Mouse (Mus musculus): ENCODE results near the gene Slc4a1.
"Not testable (repeated sequence)": the region's sequence is repeated elsewhere in the genome, so short reads cannot be mapped to it uniquely, and the experiment has no call there.

Gene Slc4a1

DNA sequence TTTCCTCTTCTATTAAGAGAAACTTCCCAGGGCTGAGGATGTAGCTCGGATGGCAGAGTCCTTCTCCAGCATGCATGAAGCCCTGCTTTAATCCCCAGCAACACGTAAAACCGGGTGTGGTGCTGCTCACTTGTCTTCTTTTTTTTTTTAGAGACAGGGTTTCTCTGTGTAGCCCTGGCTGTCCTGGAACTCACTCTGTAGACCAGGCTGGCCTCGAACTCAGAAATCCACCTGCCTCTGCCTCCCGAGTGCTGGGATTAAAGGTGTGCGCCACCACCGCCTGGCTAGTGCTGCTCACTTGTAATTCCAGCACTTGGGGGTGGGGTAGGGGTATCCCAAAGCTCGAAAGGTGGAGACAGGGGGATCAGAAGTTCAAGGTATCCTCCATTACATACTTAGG lies at the start of gene Slc4a1:
Gene Slc4a1, minus strand, starts transcription at position 101 of the 400 bp plus-strand sequence.
- DNase-seq (ENCODE audit: low read depth), result not testable (repeated sequence)

DNA sequence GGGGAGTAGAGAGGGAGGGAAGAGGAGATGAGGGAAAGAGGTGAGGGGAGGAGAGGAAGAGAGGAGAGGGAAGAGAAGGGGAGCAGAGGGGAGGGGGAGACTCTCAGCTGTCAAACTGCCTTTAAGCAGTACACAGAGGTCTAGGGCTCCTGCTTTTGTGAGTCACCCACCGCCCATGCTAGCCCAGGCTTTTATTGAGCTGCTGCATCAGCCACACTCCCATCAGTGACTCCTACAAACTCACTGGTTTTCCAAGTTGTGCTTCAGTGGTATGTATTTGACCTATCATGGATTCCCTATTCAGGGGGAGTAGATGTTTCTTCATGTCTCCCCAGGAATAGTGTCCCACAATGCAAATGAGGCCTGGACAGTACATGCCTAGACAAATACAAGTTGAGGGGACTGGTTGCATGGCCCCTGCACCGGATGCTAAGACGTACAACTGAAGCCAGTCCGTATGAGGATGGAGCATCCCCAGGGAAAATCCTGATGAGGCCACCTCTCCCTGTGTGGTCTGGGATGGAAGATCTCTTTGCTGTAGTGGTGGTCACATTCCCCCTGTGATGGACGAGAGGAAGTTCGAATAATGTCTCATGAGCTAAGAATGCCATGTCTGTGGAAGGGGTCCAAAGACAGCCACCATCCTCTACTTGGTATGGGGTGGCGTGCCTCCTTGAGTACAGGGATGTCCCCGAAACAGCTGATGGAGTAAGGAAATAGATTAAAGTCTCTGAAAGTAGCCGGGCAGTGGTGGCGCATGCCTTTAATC lies 49.2 kb upstream of the Slc4a1 start:
- DNase-seq (ENCODE audit: low read depth), result no peak

DNA sequence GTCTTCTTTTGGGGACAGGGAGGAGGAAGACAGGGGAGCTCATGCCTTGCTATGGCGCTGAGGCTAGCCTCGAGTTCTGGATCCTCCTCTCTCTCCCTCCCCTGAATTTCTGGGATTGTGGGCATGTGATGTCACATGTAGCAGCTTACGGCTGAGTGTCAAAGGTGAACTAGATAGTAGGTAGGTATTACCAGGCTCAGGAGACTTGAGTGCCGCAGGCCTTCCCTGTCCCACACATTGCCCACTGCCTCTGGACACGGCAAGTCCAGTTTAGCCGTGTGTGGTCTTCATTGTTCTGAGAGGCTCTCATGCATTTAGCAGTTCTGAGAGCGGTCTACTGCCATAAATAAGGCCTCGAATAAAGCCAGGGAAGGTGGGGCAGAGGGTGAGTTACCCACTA lies 47.1 kb upstream of the Slc4a1 start:
- no peak for DNase-seq (ENCODE audit: low read depth)

DNA sequence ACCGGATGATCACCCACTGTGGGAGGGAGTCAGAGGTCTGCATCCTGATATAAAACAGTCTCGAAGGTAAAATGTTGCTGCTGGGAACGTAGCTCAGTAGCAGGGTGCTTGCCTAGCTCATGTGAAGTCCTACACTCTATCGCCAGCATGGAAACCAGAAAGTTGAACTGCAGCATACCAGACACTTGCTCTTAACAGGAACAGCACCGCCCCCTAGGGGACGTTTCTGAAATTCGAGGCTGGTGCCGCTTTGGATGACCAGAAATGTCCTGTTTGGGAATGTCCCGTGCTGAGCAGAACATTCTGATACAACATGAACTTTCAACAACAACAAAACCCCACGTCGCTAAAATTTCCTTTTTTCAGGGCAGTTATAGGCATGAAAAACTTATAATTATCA lies 45.7 kb upstream of the Slc4a1 start:
- DNase-seq (ENCODE audit: low read depth), result peak; percentile 71

DNA sequence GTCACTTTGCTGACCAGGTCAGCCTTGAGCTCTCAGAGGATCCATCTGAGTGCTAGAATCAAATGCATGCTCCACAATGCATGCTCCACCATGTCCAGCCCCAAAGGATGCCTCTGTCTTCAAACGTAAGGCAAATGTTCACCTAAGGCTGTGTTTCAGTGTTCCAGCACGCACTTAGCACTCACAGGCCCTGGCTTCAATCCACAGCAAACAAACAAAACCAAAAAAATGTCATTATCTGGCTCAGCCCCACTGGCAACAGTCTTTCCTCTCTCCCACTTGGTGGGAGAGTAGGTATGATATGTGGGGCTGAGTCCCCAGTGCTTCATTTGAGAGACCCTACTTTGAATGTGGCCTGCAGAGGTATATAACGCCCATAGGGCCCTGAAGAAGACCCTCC lies 45.1 kb upstream of the Slc4a1 start:
- no peak for DNase-seq (ENCODE audit: low read depth)

DNA sequence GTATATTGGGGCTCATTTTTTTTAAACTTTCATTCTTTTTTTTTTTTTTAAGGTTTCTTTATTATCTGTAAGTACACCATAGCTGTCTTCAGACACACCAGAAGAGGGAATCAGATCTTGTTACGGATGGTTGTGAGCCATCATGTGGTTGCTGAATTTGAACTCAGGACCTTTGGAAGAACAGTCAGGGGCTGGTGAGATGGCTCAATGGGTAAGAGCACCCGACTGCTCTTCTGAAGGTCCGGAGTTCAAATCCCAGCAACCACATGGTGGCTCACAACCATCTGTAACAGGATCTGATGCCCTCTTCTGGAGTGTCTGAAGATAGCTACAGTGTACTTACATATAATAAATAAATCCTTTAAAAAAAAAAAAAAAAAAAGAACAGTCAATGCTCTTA lies 44.3 kb upstream of the Slc4a1 start:
- not testable (repeated sequence) for DNase-seq (ENCODE audit: low read depth)

DNA sequence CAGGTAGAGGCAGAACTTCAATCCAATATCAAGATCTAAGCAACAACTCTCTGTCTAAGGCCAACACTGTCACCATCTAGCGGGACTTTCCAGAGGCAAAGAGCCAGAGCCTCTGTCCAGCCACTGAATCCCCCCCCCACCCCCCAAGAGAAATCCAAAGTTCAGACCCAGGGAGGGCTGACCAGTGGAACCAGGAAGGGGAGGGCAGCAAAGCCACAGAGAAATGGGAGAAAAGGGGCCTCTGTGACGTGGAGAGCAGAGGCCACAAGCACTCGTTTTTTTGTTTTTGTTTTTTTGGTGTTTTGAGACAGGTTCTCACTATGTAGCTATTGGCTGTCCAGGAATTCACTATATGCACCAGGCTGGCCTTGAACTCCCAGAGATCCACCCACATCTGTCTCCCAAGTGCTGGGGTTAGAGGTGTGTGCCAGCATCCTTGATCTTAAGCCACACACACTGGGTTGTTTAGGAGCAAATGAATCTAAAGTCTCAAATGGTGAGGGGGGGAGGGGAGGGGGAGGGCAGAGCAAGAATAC lies 43.9 kb upstream of the Slc4a1 start:
- DNase-seq (ENCODE audit: low read depth), result no peak

DNA sequence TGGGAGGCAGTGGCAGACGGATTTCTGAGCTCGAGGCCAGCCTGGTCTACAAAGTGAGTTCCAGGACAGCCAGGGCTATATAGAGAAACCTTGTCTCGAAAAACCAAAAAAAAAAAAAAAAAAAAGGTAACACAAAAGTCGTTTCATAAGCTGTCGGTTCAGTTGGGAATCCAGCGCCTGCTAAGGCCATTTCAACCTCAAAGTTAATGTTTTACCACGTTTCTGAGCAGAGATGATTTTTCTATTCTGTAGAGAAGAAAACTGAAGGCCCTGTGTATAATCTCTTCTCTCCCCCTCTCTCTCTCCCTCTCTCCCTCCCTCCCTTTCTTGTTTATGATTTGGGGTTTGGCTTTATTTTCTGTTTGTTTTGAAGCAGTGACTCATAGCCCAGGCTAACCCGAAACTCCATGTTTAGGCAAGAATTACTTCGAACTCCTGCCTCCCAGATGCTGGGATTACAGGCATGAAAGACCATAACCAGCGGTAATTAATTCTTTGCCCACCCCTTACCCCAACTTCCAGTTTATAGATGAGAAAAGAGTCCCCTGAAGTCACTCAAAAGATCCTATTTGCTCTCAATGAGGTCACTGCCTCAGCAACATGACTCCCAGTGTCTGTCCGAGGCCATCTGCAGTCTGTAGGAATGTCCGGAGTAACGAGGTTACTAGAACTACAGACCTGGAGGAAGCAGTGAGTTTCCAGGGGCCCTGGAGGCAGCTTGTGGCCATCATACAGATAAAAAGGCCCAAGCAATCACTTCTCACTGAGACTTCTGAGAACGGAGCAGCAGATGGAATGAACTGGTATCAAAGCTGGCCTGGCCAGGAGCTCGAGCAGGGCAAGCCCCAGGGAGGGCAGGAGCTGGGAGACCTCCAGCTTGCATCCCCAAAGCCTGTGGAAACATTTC lies 43.1 kb upstream of the Slc4a1 start:
- DNase-seq (ENCODE audit: low read depth), result no peak

DNA sequence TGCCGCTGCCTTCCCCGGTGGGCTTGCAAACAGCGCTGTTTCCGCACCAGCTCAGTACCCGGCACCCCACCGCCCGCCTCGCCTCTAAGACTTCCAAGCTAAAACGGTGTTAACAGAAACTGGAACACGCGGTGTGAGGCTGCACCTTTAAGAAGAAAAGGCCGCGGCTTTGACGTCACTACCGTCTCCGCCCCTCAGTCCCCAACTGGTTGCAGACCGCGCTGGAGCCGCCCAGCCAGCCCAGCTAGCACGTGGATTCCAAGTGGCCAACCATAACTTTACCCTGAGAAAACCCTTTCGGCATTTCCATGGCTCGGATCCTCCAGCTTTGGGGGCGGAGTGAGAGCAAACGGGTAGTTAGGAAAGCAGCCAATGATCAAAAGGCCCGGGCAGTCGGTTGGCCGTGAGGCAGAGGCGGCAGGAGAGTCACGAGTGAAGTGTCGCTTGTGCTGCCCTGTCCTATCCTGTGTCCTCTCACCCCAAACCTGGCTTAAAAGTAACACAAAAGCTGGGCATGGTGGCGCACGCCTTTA lies 42.4 kb upstream of the Slc4a1 start:
- peak; percentile 98 for DNase-seq (ENCODE audit: low read depth)

DNA sequence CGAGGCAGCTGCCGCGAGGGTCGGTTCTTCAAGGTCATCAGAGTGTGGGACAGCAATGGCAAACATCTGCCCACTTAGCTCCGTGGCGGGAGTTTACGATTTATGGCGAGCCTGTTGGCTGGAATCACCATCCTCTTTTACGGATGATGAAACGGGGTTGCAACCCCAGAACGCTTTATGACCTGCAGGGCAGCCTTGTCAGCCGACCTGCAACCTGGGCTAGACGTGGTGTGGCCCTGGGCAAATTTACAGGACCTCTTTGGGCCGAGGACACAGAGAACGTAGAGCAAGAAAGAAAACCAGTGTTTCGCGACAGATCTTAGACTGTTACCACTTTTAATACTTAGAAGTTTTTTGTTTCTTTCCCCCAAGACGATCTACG lies 41.8 kb upstream of the Slc4a1 start, which contains the start of gene Slc25a39:
Gene Slc25a39, minus strand, starts transcription at position 113 of the 382 bp plus-strand sequence.
- peak; percentile 36 for DNase-seq (ENCODE audit: low read depth)

DNA sequence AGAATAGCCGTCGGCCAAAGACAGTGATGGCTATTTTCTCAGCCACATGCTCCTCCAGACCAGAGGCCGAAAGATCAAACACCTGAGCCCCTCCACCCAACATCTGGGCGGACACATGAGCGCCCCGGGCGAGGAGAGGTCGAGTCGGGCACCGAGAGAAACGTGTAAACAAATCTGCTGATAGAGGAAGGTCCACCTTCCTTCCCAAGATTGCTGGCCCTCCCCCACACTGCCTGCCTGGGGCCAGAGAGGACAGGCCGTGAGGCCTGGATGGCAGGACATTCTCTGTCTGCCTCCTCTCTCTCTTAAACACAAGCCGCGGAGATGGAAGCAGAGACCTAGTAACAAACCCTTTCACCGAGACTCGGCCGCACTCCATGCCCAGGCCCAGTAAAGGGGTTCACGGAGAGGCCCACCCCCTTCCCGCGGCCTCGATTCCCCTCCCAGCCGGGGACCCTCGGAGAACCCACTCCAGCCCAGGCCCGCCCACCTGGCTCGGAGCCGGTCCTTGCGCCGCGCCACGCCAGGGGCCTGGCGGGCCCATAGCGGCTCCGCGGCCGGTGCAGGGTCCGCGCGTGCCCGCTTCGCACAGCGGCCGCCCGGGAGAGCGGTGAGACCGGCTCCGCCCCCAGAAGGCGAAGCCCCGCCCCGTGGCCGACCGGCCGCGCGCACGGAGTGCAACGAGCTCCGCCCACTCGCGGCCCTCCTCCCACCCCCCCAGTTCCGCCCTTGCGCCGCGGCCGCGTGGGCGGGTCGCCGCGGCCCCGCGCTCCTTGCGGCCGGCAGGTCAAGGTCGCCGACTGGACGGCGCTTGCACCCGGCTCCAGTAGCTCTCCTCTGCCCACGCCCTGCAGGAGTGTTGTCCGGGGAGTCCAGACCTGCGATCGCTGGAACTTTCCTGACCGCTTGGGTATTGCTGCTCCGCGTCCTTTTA lies 41.2 kb upstream of the Slc4a1 start:
- DNase-seq (ENCODE audit: low read depth), result peak; percentile 65

DNA sequence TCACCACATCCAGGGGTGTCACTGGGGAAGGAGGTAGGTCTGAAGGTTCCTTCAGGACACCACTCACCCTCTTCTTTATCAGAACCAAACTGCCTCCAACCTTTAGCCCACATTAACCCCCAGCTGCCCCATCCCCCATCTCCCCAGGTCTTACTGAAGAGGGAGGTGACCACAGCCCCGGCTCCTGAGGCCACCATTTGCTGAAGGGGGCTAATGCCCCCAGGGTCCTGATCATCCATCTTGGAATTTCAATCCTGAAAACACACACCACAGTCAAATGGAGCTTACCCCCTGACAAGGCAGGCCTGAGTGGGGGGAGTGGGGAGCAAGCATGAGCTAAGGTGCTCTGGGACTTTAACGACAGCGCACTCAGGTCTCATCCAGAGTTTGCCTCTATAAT lies 40.4 kb upstream of the Slc4a1 start:
- no peak for DNase-seq (ENCODE audit: low read depth)

DNA sequence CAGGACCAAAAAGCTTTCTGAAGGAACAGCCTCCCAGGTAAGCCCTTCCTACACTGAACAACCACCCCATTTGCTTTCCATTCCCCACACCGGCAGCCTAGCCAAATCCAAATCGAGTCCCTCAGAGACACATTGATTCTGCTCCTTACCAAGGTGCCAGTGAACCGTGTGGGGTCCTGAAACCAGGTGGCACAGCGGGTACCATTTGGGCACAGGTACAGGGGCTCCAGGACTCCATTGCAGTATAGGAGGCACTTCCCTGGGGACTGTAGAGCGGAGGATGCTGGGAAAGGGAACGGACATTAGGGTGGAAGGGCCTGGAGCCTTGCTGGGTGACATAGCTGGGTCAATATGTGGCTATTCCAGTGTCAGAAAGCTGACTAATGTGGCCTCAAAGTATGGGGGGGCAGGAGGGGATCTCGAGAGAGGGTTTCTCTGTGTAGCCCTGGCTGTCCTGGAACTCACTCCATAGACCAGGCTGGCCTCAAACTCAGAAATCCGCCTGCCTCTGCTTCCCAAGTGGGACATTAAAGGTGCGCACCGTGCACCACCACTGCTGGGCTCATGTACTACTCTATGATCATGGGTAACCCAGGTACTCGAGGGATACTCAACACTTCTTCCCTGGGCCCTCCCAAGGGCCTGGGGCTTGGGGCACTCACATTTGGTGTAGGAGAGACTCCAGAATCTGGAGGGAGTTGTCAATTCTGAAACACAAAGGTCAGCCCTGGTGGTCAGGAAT lies 39.7 kb upstream of the Slc4a1 start:
- no peak for DNase-seq (ENCODE audit: low read depth)

DNA sequence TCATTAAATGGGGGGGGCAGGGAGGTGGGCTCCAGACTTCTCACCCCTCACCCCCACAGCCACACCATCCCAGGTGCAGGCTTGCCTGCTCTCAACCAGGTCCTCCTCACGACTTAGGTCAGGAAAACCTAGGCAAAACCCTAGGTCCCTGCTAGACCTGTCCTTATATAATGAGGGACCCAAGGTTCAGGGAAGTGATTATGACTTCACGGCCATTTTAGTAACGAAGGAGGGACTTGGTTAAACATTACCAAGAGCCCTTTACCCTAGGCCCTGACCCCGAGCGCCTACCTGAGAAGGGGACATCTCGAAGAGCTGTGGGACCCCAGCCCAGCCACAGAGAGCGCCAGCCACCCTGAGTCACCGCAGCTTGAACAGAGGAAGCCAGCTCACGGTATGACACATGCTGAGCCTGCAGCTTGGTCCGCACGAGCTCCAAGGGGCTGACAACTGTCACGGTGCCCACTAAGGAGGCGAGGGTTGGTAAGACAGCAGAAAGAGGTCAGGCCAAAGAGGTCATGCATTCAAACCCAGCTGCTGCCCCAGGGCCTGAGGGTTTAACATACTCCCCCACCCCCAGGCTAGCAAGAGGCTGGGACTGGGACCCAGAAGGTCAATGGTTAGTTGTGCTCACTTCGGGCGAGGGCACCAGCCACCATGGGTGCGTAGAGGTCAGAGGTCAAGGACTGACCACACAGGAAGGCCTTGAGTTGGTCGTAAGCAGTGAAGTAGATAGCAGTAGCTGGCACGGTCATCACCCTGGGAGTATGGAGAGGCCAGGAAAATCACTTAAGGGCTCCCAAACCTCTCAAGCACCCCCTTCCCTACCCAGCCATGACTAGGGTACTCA lies 38.4 kb upstream of the Slc4a1 start:
- DNase-seq (ENCODE audit: low read depth), result no peak

DNA sequence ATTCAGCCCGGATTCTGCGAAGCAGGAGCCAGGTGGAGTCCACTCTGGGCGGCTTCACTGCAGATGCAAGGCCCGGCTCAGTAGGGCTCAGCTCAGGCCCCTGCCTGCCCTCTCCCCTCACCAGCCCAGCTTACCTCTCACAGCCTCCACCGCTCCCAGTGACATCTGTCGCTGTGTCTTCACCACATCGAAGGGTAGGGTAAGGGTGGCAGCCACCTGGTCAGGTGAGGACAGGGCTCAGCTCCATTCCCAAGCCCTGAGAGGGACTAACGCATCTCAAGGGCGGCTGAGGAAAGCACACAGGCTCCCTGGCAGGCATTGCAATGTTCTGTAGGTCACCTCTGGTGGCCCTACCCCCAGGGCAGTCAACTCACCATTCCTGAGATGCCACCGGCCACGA lies 37.7 kb upstream of the Slc4a1 start:
- DNase-seq (ENCODE audit: low read depth), result no peak

DNA sequence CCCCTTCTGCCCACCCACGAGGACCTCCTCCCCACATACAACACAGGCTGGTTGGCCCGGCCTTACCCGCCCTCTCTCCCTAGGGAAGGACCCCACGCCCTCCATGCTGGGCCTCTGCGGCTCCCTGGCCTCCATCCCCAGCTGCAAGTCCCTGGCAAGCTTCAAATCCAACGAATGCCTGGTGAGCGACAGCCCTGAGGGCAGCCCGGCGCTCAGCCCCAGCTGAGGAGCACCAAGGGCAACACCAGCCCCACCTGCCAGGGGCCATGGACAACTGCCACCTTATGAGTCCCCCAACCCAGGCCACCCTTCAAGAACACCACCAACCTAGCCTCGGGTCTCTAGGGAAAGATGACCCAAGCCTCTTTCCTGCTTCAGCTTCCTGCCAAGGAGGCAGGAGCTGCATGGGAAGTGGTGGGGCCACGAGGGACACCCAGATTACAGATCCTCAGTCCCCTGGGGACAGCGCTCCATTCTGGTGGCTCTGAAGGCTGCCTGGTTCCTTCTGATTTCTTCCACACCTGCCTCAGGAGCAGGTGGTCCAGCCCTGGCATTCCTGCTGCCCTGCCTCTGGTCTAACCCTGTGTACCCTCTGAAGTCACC lies 36.0 kb upstream of the Slc4a1 start:
- DNase-seq (ENCODE audit: low read depth), result no peak

DNA sequence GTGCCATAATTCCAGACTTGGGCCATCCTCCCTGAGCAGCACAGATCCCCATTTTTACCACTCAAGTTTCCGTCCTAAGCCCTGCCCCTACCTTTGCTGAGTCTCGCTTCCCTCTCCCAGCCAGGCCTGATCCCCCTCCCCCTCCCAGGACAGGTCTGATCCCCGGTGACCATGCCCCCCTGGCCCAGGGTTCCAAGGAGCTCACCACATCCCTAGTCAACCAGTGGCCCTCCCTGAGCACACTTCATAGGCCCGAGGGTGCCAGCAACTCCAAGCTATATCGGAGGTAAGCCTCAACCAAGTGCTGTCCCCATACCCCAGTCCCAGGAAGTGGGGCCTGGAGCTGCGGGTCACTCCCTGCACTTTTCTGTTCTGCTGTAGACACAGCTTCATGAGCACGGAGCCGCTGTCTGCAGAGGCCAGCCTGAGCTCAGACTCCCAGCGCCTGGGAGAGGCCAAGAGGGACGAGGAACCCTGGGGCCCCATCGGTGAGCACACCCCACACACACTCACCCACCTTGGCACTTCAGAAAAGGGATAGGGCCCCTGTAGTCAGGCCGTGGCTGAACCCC lies 34.6 kb upstream of the Slc4a1 start:
- no peak for DNase-seq (ENCODE audit: low read depth)

DNA sequence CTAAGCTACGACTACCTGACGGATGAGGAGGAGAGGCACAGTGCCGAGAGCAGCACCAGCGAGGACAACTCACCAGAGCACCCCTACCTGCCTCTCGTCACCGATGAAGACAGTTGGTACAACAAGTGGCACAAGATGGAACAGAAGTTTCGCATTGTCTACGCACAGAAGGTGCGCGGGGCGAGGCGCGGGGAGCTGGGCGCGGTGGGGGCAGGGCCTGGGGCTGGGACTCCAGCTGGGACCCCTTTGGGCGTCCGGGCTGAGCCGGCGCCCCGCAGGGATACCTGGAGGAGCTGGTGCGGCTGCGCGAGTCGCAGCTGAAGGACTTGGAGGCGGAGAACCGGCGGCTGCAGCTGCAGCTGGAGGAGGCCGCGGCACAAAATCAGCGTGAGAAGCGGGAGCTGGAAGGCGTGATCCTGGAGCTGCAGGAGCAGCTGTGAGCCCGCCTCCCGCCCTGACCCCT lies 33.6 kb upstream of the Slc4a1 start:
- no peak for DNase-seq (ENCODE audit: low read depth)

DNA sequence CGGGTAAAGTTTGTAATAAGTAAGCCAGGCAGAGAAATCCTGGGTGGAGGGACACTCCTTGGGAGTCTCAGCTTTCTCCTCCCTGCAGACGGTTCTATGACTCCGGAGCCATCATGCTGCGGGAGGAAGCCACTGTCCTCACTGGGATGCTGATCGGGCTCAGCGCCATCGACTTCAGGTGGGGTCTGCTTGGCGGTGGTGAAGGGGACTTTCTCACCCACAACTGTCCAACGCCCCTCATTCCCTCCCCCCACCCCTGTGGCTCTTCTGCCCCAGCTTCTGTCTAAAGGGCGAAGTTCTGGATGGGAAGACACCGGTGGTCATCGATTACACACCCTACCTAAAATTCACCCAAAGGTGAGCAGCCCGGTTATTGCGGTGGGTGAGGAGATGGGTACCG lies 33.1 kb upstream of the Slc4a1 start:
- DNase-seq (ENCODE audit: low read depth), result no peak
